Mouse (Mus musculus) small intestine, adult 2 months (tissue): ENCODE results near the gene Rai1. TPM values are rescaled to one million over a fixed set of nuclear protein-coding genes. Genes with fewer than 3 reads are reported as not detected.

Experiments used
- H3K27ac ChIP-seq: fragments of 200-500 bp; 2 replicates; pipeline ENCODE4 v1.5.1; 2012; ENCODE audit warnings: low read depth, low read length, control low read depth, inconsistent platforms; ENCODE audit not compliant: insufficient read depth
- H3K27me3 ChIP-seq: fragments of 200-500 bp; 2 replicates; pipeline ENCODE4 v1.6.1; 2012; ENCODE audit warnings: mild to moderate bottlenecking, moderate library complexity, low read length, inconsistent platforms; ENCODE audit not compliant: control insufficient read depth, insufficient read depth
- H3K36me3 ChIP-seq: fragments of 200-500 bp; 2 replicates; pipeline ENCODE4 v1.6.1; 2012; ENCODE audit warnings: mild to moderate bottlenecking, low read length, control low read depth, inconsistent platforms; ENCODE audit not compliant: control insufficient read depth, insufficient read depth
- H3K4me1 ChIP-seq: fragments of 200-500 bp; 2 replicates; pipeline ENCODE4 v1.6.1; 2012; ENCODE audit warnings: low read length, inconsistent platforms, mixed read lengths; ENCODE audit not compliant: control insufficient read depth, insufficient read depth, insufficient read length
- H3K4me3 ChIP-seq: fragments of 200-500 bp; 2 replicates; pipeline ENCODE4 v1.5.1; 2012; ENCODE audit warnings: low read depth, mild to moderate bottlenecking, control low read depth, inconsistent platforms, low read length, moderate library complexity
- CTCF ChIP-seq: fragments of 200-500 bp; IDR thresholded peaks from 2 replicates; pipeline ENCODE4 v1.5.1; 2012; ENCODE audit warnings: low read depth, mild to moderate bottlenecking, control low read depth, inconsistent platforms, low read length, moderate library complexity, mixed read lengths; ENCODE audit not compliant: insufficient replicate concordance, insufficient read length; ENCODE audit errors: extremely low read depth
- POLR2A ChIP-seq: fragments of 200-500 bp; IDR thresholded peaks from 2 replicates; pipeline ENCODE4 v1.6.1; 2012; ENCODE audit warnings: low read depth, mild to moderate bottlenecking, control low read depth, inconsistent platforms, low read length, moderate library complexity
- whole genome bisulfite sequencing: fragments of 180-500 bp; shearing (Covaris S2); methylation state at CpG from one replicate; pipeline ENCODE4 v1.1.7; 2018; 5-methylcytosine and 5-hydroxymethylcytosine counted together
- polyA plus RNA-seq: library from polyadenylated mRNA; depleted of rRNA; stranded (reverse); fragments of >200 nt; gene quantifications from 2 replicates; pipeline ENCODE4 v1.2.3, GENCODE M21; 2012

The Rai1 gene
- polyA plus RNA-seq, 1 experiment: 24.3 TPM

GRCm38 (mm10) chr11:60185396-60186231 is 80.8 kb downstream of the Rai1 start:
- TF ChIP-seq POLR2A: no peak
- TF ChIP-seq CTCF: no peak
- 82% methylated on average over 20 of the region's 20 CpGs for WGBS
- Histone ChIP-seq H3K27ac (no peak overlapping the region), H3K4me1 (peaks cover 13% of the 10 kb centered on the region), H3K4me3 (no peak overlapping the region), H3K36me3 (peaks cover 22% of the 10 kb centered on the region), H3K27me3 (no peaks in the 10 kb centered on the region)

GRCm38 (mm10) chr11:60187070-60187469 is 82.3 kb downstream of the Rai1 start:
- H3K27ac ChIP-seq: no peak overlapping the region
- H3K4me1 ChIP-seq: peaks cover 12% of the 10 kb centered on the region
- H3K27me3 ChIP-seq: no peaks in the 10 kb centered on the region
- H3K36me3 ChIP-seq: peaks cover 22% of the 10 kb centered on the region
- no peak overlapping the region for H3K4me3 ChIP-seq
- 91% methylated on average over 11 of the region's 11 CpGs for WGBS
- no peak for TF ChIP-seq CTCF
- no peak for TF ChIP-seq POLR2A

GRCm38 (mm10) chr11:60188275-60188853 is 83.6 kb downstream of the Rai1 start:
- H3K4me3 ChIP-seq: no peak overlapping the region
- WGBS: 78% methylated on average over 25 of the region's 25 CpGs
- no peak for TF ChIP-seq CTCF
- no peak for TF ChIP-seq POLR2A
- no peaks in the 10 kb centered on the region for H3K27me3 ChIP-seq
- peaks cover 7% of the 10 kb centered on the region; the same call in 1 of the 2 replicates for H3K4me1 ChIP-seq
- no peak overlapping the region for H3K27ac ChIP-seq
- peaks cover 22% of the 10 kb centered on the region for H3K36me3 ChIP-seq

GRCm38 (mm10) chr11:60189501-60190040 is 84.8 kb downstream of the Rai1 start:
- H3K4me3 ChIP-seq: no peak overlapping the region
- H3K36me3 ChIP-seq: peaks cover 22% of the 10 kb centered on the region
- WGBS: 88% methylated on average over 21 of the region's 21 CpGs
- no peak overlapping the region for H3K27ac ChIP-seq
- H3K27me3 ChIP-seq: no peaks in the 10 kb centered on the region
- peaks cover 7% of the 10 kb centered on the region; the same call in 1 of the 2 replicates for H3K4me1 ChIP-seq
- TF ChIP-seq CTCF: no peak
- no peak for TF ChIP-seq POLR2A

GRCm38 (mm10) chr11:60190055-60190641 is 85.3 kb downstream of the Rai1 start:
- no peak overlapping the region for H3K27ac ChIP-seq

GRCm38 (mm10) chr11:60192534-60192933 is 87.7 kb downstream of the Rai1 start:
- TF ChIP-seq POLR2A: no peak
- Histone ChIP-seq H3K27ac (no peak overlapping the region), H3K4me3 (no peak overlapping the region), H3K27me3 (no peaks in the 10 kb centered on the region), H3K4me1 (no peaks in the 10 kb centered on the region), H3K36me3 (peaks cover 9% of the 10 kb centered on the region)
- 76% methylated on average over 6 of the region's 6 CpGs for WGBS

More at GRCm38 (mm10) chr11:60190055-60190641, 85.3 kb downstream of the Rai1 start:
- H3K27me3 ChIP-seq: no peaks in the 10 kb centered on the region
- H3K4me3 ChIP-seq: no peak overlapping the region
- peaks cover 6% of the 10 kb centered on the region; the same call in 1 of the 2 replicates for H3K4me1 ChIP-seq
- 86% methylated on average over 17 of the region's 17 CpGs for WGBS
- peaks cover 20% of the 10 kb centered on the region for H3K36me3 ChIP-seq
- no peak for TF ChIP-seq CTCF
- TF ChIP-seq POLR2A: no peak

- Histone ChIP-seq H3K27ac (no peak overlapping the region), H3K36me3 (peaks cover 11% of the 10 kb centered on the region), H3K27me3 (no peaks in the 10 kb centered on the region), H3K4me3 (no peak overlapping the region), H3K4me1 (no peaks in the 10 kb centered on the region)
- WGBS: 89% methylated on average over 4 of the region's 4 CpGs
- TF ChIP-seq CTCF (no peak), POLR2A (no peak)
Observed at GRCm38 (mm10) chr11:60193556-60193955, 88.7 kb downstream of the Rai1 start.
